Mouse (Mus musculus): Measurements from ENCODE around the gene Nploc4. TPM values are rescaled to one million over a fixed set of nuclear protein-coding genes. Genes with fewer than 3 reads are reported as not detected.

Gene Nploc4
- polyA plus RNA-seq (2014; fragmentation: Illumina TruSeq; extraction: RNeasy Lipid Tissue Mini Kit (QIAGEN cat#74804); ENCODE audit: insufficient read depth, low read depth, low replicate concordance): 19.5 TPM

DNA sequence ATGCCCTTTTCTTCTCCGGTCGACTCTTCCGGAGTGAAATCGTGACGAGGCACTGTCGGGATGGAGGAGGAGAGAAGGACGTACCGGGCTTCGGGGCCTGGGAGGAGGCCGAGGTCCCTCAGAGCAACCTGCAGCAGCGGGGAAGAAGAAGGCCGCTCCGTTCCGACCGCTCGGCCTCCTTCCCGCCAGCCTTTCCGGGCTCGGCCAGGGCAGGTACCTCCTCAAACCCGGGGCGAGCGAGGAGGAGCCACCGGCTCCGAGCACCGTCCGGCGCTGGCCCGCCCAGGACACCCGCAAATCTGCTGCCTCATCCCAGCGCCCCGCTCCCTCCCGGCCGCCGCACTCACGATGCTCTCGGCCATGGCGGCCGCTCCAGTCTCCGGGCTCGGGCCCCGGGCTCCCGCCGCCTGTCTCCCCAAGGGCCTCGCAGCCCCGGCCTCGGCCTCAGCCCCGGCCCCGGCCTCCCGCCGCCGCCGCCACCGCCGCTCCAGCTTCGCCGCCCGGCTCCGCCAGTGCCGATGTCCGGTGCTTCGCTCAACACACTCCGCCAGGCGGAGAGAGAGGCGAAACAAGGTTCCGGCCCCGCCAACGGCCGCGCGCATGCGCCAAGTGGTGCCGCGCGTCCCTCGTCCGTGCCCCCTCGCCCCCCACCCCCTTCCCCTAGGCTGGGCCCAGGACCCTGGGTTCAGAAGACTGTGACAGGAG, at the start of gene Nploc4:
TSS of gene Nploc4 (minus strand) at position 557 of the 705 bp plus-strand sequence.

DNA sequence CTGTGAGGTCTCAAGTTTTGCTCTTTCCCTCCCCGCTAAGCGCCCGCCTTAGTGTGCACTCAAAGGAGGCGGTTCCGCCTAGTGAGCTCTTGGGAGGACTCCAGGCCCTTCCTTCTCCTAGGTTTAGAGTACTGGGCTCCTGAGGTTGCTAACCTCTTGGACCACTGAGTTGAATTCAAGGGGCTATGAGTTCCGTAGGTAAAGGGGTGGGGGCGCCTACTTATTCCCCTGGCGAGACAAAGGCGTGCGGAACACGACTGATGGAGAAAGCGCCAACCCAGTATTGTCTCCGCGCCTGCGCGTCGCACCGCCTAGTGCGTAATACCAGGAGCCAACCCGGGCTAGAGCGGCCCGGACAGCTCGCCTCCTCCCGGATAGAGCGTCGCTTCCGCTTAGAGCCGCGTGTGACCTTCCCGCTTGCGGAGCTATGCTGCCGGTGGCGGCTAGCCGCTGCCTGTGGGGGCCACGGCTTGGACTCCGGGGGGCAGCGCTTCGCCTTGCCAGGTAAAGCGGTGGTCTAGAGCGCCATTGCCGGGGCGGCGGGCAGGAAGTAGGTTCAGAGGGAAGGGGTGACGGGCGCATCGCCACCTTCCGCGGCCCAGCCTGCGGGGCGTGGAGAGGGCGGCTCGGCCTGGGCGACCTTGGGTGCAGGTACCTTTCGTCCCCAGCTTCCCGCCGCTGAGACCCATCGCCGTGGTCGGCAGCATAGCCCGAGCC, 46.9 kb upstream of the Nploc4 start, which contains the start of gene Mrpl12:
TSS of gene Mrpl12 (plus strand) at position 349 of the 717 bp plus-strand sequence.

GRCm38 (mm10) chr11:120467051-120467735, 29.7 kb upstream of the Nploc4 start, which contains the start of gene Arl16:
Arl16 (minus strand) TSS chr11:120467607.

DNA sequence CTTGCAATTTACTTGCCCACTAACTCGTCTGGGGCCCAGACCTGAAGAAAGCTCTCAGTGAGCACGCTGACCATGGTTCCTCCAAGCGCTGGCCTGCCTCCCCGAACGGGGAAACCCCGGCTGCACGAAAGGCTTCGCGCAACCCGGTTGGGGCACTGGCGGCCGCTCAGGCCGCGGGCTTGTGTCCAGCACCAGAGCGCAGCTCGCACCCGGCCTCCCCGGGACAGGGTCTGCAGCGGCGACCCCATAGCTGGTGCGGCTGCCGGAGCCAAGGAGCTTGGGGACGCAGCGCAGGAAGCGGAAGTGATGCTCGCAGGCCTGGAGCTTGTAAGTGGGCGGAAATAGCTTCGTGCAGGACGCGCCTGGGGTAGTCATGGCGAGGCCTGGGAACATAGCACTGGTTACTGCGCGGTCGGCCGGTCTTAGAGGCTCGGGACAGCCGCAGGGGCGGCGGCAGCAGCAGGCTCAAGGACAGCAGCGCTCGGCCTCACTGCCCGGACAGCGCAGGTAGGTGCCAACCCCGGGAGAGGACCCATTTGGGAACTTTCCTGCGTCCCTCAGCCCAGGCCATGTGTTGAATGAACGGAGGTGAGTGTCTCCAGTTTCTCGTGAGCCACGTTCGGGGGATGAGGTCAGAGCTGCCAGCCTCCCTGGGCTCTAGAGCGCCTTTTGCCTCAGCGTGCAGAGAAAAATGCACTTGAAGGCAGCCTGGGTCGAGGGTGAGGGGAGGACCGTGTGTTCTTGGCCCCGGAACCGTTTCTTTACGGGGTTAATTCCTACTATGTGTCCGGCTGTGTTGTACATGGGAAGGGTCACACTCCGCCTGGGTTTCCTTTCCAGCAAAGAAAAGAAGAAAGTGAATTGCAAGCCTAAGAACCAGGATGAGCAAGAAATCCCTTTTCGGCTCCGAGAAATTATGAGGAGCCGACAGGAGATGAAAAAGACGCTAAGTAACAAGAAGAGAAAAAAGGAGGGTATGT, 20.6 kb upstream of the Nploc4 start, which contains the start of the genes Oxld1 and Ccdc137:
TSS of gene Oxld1 (minus strand) at position 297 of the 980 bp plus-strand sequence.
TSS of gene Ccdc137 (plus strand) at position 344 of the 980 bp plus-strand sequence.

GRCm38 (mm10) chr11:120453306-120453705, 15.8 kb upstream of the Nploc4 start, which contains the start of gene Pde6g:
Pde6g (minus strand) TSS chr11:120453500.

GRCm38 (mm10) chr11:120442344-120442743, 4.8 kb upstream of the Nploc4 start, which contains the start of gene Tspan10:
Tspan10 (plus strand) TSS chr11:120442644.

GRCm38 (mm10) chr11:120378611-120379540, 58.6 kb downstream of the Nploc4 start, which contains the start of gene Faap100:
Faap100 (minus strand) TSS chr11:120378764.

DNA sequence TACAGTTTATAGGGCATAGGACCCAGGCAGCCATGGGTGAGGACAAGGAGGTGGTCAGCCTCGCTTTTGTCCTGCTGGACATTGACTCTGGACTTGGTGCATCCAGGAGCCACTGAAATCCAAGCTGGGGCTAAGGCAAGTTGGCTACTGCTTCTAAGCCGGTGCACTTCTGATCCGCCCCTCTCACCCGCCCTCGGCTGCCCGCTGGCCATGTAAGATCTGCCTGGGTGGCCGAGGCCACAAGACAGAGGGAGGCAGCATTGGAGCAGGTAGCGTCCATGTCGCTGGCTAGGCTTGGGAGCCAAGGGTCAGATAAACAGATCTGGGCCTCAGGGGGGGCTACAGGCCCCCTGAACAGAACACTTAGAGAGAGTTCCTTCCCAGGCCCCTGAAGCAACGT, 76.2 kb downstream of the Nploc4 start, which contains the start of gene Fscn2:
TSS of gene Fscn2 (plus strand) at position 240 of the 400 bp plus-strand sequence.

GRCm38 (mm10) chr11:120347791-120348683, 89.5 kb downstream of the Nploc4 start, which contains the start of gene Actg1:
Actg1 (minus strand) TSS chr11:120348542.

Other genes with a start within 250 kb of the Nploc4 start
- 5.5 TPM for gene Bahcc1, start 204.8 kb downstream of the Nploc4 start, polyA plus RNA-seq (2014; fragmentation: Illumina TruSeq; extraction: RNeasy Lipid Tissue Mini Kit (QIAGEN cat#74804); ENCODE audit: insufficient read depth, low read depth, low replicate concordance)
- gene Actg1, start 89.2 kb downstream of the Nploc4 start, polyA plus RNA-seq (2014; fragmentation: Illumina TruSeq; extraction: RNeasy Lipid Tissue Mini Kit (QIAGEN cat#74804); ENCODE audit: insufficient read depth, low read depth, low replicate concordance): 1,316 TPM
- 0.33 TPM for gene Fscn2, start 76.2 kb downstream of the Nploc4 start, polyA plus RNA-seq (2014; fragmentation: Illumina TruSeq; extraction: RNeasy Lipid Tissue Mini Kit (QIAGEN cat#74804); ENCODE audit: insufficient read depth, low read depth, low replicate concordance)
- gene Faap100, start 58.9 kb downstream of the Nploc4 start, polyA plus RNA-seq (2014; fragmentation: Illumina TruSeq; extraction: RNeasy Lipid Tissue Mini Kit (QIAGEN cat#74804); ENCODE audit: insufficient read depth, low read depth, low replicate concordance): 10.2 TPM
- not detected for gene Tspan10, start 4.9 kb upstream of the Nploc4 start, polyA plus RNA-seq (2014; fragmentation: Illumina TruSeq; extraction: RNeasy Lipid Tissue Mini Kit (QIAGEN cat#74804); ENCODE audit: insufficient read depth, low read depth, low replicate concordance)
- gene Pde6g, start 15.8 kb upstream of the Nploc4 start, polyA plus RNA-seq (2014; fragmentation: Illumina TruSeq; extraction: RNeasy Lipid Tissue Mini Kit (QIAGEN cat#74804); ENCODE audit: insufficient read depth, low read depth, low replicate concordance): not detected
- 13.4 TPM for gene Oxld1, start 20.4 kb upstream of the Nploc4 start, polyA plus RNA-seq (2014; fragmentation: Illumina TruSeq; extraction: RNeasy Lipid Tissue Mini Kit (QIAGEN cat#74804); ENCODE audit: insufficient read depth, low read depth, low replicate concordance)
- gene Ccdc137, start 20.4 kb upstream of the Nploc4 start, polyA plus RNA-seq (2014; fragmentation: Illumina TruSeq; extraction: RNeasy Lipid Tissue Mini Kit (QIAGEN cat#74804); ENCODE audit: insufficient read depth, low read depth, low replicate concordance): 13.6 TPM
- gene Arl16, start 29.9 kb upstream of the Nploc4 start, polyA plus RNA-seq (2014; fragmentation: Illumina TruSeq; extraction: RNeasy Lipid Tissue Mini Kit (QIAGEN cat#74804); ENCODE audit: insufficient read depth, low read depth, low replicate concordance): 10.8 TPM
- gene Mrpl12, start 46.9 kb upstream of the Nploc4 start, polyA plus RNA-seq (2014; fragmentation: Illumina TruSeq; extraction: RNeasy Lipid Tissue Mini Kit (QIAGEN cat#74804); ENCODE audit: insufficient read depth, low read depth, low replicate concordance): 65.4 TPM
- gene Slc25a10, start 54.1 kb upstream of the Nploc4 start, polyA plus RNA-seq (2014; fragmentation: Illumina TruSeq; extraction: RNeasy Lipid Tissue Mini Kit (QIAGEN cat#74804); ENCODE audit: insufficient read depth, low read depth, low replicate concordance): 42.5 TPM
- gene Gcgr, start 93.0 kb upstream of the Nploc4 start, polyA plus RNA-seq (2014; fragmentation: Illumina TruSeq; extraction: RNeasy Lipid Tissue Mini Kit (QIAGEN cat#74804); ENCODE audit: insufficient read depth, low read depth, low replicate concordance): 0.15 TPM
- 138 TPM for gene Mcrip1, start 112.0 kb upstream of the Nploc4 start, polyA plus RNA-seq (2014; fragmentation: Illumina TruSeq; extraction: RNeasy Lipid Tissue Mini Kit (QIAGEN cat#74804); ENCODE audit: insufficient read depth, low read depth, low replicate concordance)
- gene Ppp1r27, start 113.4 kb upstream of the Nploc4 start, polyA plus RNA-seq (2014; fragmentation: Illumina TruSeq; extraction: RNeasy Lipid Tissue Mini Kit (QIAGEN cat#74804); ENCODE audit: insufficient read depth, low read depth, low replicate concordance): not detected
- gene P4hb, start 135.5 kb upstream of the Nploc4 start, polyA plus RNA-seq (2014; fragmentation: Illumina TruSeq; extraction: RNeasy Lipid Tissue Mini Kit (QIAGEN cat#74804); ENCODE audit: insufficient read depth, low read depth, low replicate concordance): 289 TPM
- gene Arhgdia, start 143.9 kb upstream of the Nploc4 start, polyA plus RNA-seq (2014; fragmentation: Illumina TruSeq; extraction: RNeasy Lipid Tissue Mini Kit (QIAGEN cat#74804); ENCODE audit: insufficient read depth, low read depth, low replicate concordance): 361 TPM
- 49.0 TPM for gene Alyref, start 160.7 kb upstream of the Nploc4 start, polyA plus RNA-seq (2014; fragmentation: Illumina TruSeq; extraction: RNeasy Lipid Tissue Mini Kit (QIAGEN cat#74804); ENCODE audit: insufficient read depth, low read depth, low replicate concordance)
- gene Anapc11, start 160.7 kb upstream of the Nploc4 start, polyA plus RNA-seq (2014; fragmentation: Illumina TruSeq; extraction: RNeasy Lipid Tissue Mini Kit (QIAGEN cat#74804); ENCODE audit: insufficient read depth, low read depth, low replicate concordance): 82.6 TPM
- 1.3 TPM for gene Npb, start 170.8 kb upstream of the Nploc4 start, polyA plus RNA-seq (2014; fragmentation: Illumina TruSeq; extraction: RNeasy Lipid Tissue Mini Kit (QIAGEN cat#74804); ENCODE audit: insufficient read depth, low read depth, low replicate concordance)
- 51.7 TPM for gene Pcyt2, start 180.2 kb upstream of the Nploc4 start, polyA plus RNA-seq (2014; fragmentation: Illumina TruSeq; extraction: RNeasy Lipid Tissue Mini Kit (QIAGEN cat#74804); ENCODE audit: insufficient read depth, low read depth, low replicate concordance)
- gene Sirt7, start 187.5 kb upstream of the Nploc4 start, polyA plus RNA-seq (2014; fragmentation: Illumina TruSeq; extraction: RNeasy Lipid Tissue Mini Kit (QIAGEN cat#74804); ENCODE audit: insufficient read depth, low read depth, low replicate concordance): 39.1 TPM
- 17.0 TPM for gene Mafg, start 195.9 kb upstream of the Nploc4 start, polyA plus RNA-seq (2014; fragmentation: Illumina TruSeq; extraction: RNeasy Lipid Tissue Mini Kit (QIAGEN cat#74804); ENCODE audit: insufficient read depth, low read depth, low replicate concordance)
- 1.4 TPM for gene Pycr1, start 206.1 kb upstream of the Nploc4 start, polyA plus RNA-seq (2014; fragmentation: Illumina TruSeq; extraction: RNeasy Lipid Tissue Mini Kit (QIAGEN cat#74804); ENCODE audit: insufficient read depth, low read depth, low replicate concordance)
- 1.6 TPM for gene Myadml2, start 210.4 kb upstream of the Nploc4 start, polyA plus RNA-seq (2014; fragmentation: Illumina TruSeq; extraction: RNeasy Lipid Tissue Mini Kit (QIAGEN cat#74804); ENCODE audit: insufficient read depth, low read depth, low replicate concordance)
- 8.1 TPM for gene Notum, start 223.5 kb upstream of the Nploc4 start, polyA plus RNA-seq (2014; fragmentation: Illumina TruSeq; extraction: RNeasy Lipid Tissue Mini Kit (QIAGEN cat#74804); ENCODE audit: insufficient read depth, low read depth, low replicate concordance)
- gene Aspscr1, start 235.3 kb upstream of the Nploc4 start, polyA plus RNA-seq (2014; fragmentation: Illumina TruSeq; extraction: RNeasy Lipid Tissue Mini Kit (QIAGEN cat#74804); ENCODE audit: insufficient read depth, low read depth, low replicate concordance): 44.2 TPM

Measured in lung, adult 10 weeks (tissue).